Mouse (Mus musculus) heart, embryonic 16.5 days (tissue): ENCODE measurements at regions not wholly inside any gene's neighbourhood (a gene's known extent, or its start where the extent isn't known, plus 50 kb on each side); places are given as distances from the start of the nearest gene placed in this dataset.

Source experiments
- ATAC-seq: fragments of 200-750 bp; cut with Nextera tagmentation; replicated peaks from 2 replicates; pipeline ENCODE4 v1.8.0; 2017; ENCODE audit warnings: moderate number of reproducible peaks; ENCODE audit not compliant: insufficient read depth, low FRiP score; ENCODE audit errors: extremely low read depth
- H3K27ac ChIP-seq: fragments of 300-500 bp; sonication (generic); 2 replicates; pipeline ENCODE4 v1.5.1; 2014; ENCODE audit warnings: mild to moderate bottlenecking, low read length, control low read depth, moderate library complexity
- H3K27me3 ChIP-seq: fragments of 300-500 bp; sonication (generic); 2 replicates; pipeline ENCODE4 v1.6.1; 2014; ENCODE audit warnings: low read length, mixed read lengths; ENCODE audit not compliant: control insufficient read depth, insufficient read depth
- H3K36me3 ChIP-seq: fragments of 300-500 bp; sonication (generic); 2 replicates; pipeline ENCODE4 v1.6.1; 2014; ENCODE audit not compliant: control insufficient read depth, insufficient read depth
- H3K4me1 ChIP-seq: fragments of 300-500 bp; sonication (generic); 2 replicates; pipeline ENCODE4 v1.6.1; 2014; ENCODE audit warnings: low read length, mixed read lengths; ENCODE audit not compliant: control insufficient read depth, insufficient read depth
- H3K4me2 ChIP-seq: fragments of 300-500 bp; sonication (generic); 2 replicates; pipeline ENCODE4 v1.6.1; 2014; ENCODE audit warnings: low read depth, mild to moderate bottlenecking, control low read depth, low read length
- H3K4me3 ChIP-seq: fragments of 300-500 bp; sonication (generic); 2 replicates; pipeline ENCODE4 v1.5.1; 2014; ENCODE audit warnings: mild to moderate bottlenecking, control low read depth, low read length
- H3K9ac ChIP-seq: fragments of 300-500 bp; sonication (generic); 2 replicates; pipeline ENCODE4 v1.6.1; 2014; ENCODE audit warnings: low read length, control low read depth
- H3K9me3 ChIP-seq: fragments of 300-500 bp; sonication (generic); replicated peaks from 2 replicates; pipeline ENCODE4 v1.6.1; 2016; ENCODE audit warnings: low read length; ENCODE audit not compliant: control insufficient read depth
- WGBS: fragments of 180-500 bp; shearing (Covaris S2); extraction: QIAGEN DNeasy Blood & Tissue Kit; methylation state at CpG from one replicate; pipeline ENCODE4 v1.1.7; 2014; 5-methylcytosine and 5-hydroxymethylcytosine counted together

DNA sequence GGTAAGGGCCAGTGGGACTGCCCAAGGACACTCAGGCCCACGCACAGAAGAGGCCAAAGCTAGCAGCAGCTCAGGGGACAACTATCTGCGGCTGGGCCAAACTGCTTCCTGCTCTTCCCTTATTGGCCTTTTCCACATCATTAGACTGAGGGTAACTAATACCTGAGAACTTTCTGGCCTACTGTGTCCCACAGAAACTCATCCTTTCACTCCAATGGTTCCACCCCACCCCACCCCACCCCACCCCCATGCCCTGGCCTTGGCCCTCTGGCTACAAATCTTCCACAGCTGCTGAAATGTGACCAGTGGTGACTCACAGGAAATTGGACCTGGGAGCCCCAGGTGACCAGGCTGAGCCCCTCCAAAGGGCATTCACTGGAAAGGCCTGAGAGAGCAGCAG, 604.6 kb upstream of the Adam5 start:
- Histone ChIP-seq H3K27me3 (no peaks in the 10 kb centered on the region), H3K27ac (no peak overlapping the region), H3K4me2 (no peak overlapping the region), H3K9me3 (no peaks in the 10 kb centered on the region), H3K9ac (no peak overlapping the region), H3K4me1 (no peaks in the 10 kb centered on the region), H3K36me3 (no peaks in the 10 kb centered on the region), H3K4me3 (no peak overlapping the region)
- 68% methylated on average over 2 of the region's 2 CpGs for WGBS
- no peak for ATAC-seq

DNA sequence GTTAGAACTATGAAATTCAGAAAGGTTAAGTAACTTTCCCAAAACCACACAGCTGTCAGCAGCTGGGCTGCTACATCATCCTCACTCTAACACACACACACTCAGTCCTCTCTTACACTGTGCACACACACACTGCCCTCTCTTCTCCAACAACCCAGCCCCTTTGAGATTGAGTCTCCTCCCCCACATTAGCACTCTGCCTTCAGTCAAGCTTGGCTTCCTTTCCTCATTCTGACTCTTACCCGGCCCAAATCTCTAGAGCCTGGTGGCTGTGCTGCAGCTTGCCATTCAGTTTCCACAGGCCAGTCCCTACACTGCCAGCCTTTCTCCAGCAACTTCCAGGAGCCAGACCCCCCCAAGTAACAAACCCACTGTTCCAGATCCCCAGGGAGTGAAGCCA, 602.0 kb upstream of the Adam5 start:
- 37% methylated on average over 1 of the region's 1 CpGs for WGBS
- H3K9me3 ChIP-seq = no peaks in the 10 kb centered on the region
- no peak overlapping the region for H3K9ac ChIP-seq

DNA sequence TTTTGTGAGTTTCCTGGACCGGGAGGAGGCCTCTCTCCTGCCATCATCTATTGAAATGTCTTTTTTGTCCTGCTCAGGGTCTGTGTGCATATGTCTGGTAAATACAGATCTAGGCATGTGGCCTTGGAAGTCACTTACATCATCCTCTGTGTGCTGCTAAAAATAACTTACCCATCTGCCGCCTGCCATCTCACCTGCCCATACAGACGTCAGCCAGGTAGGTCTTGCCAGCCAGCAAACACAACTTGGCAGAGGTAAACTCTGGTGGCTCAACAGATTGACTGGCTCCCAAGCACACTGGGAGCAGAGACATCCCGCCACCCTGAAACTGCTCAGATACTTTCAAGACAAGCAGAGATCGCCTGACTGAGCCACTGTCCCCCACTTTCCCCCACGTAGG, 597.3 kb upstream of the Adam5 start:
- Histone ChIP-seq H3K4me1 (no peaks in the 10 kb centered on the region), H3K27me3 (no peaks in the 10 kb centered on the region), H3K4me2 (no peak overlapping the region), H3K9me3 (peaks cover 3% of the 10 kb centered on the region), H3K9ac (no peak overlapping the region), H3K27ac (no peak overlapping the region), H3K4me3 (no peak overlapping the region), H3K36me3 (no peaks in the 10 kb centered on the region)
- ATAC-seq = no peak
- 82% methylated on average over 6 of the region's 6 CpGs for WGBS

More for the DNA sequence above, 602.0 kb upstream of the Adam5 start:
- no peaks in the 10 kb centered on the region for H3K36me3 ChIP-seq
- H3K27me3 ChIP-seq = no peaks in the 10 kb centered on the region
- H3K4me2 ChIP-seq = no peak overlapping the region
- H3K27ac ChIP-seq = no peak overlapping the region
- H3K4me1 ChIP-seq = no peaks in the 10 kb centered on the region
- no peak overlapping the region for H3K4me3 ChIP-seq
- ATAC-seq = no peak

DNA sequence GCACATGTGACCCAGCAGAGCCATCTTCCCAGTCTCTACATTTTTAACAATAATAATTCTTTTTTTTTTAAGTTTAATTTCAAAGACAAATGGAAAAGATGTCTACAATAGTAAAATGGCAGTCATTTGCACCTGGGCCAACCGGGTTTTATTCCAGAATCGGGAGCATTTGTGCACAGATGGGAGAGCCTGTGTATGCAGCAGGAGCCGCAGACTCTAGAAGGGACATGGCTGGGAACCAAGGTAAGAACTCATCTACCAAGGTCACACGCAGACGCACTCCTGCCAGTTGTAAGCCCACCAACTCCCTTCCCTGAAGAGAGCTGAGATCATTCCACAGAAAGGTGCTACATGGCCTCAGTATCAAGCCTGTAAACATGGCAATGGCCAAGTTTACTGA, 586.4 kb upstream of the Adam5 start:
- H3K9me3 ChIP-seq = 0 out of 2 replicates have a peak, but pooled peaks cover 3% of the 10 kb centered on the region
- H3K4me2 ChIP-seq = no peak overlapping the region
- no peaks in the 10 kb centered on the region for H3K4me1 ChIP-seq
- no peaks in the 10 kb centered on the region for H3K36me3 ChIP-seq
- no peaks in the 10 kb centered on the region for H3K27me3 ChIP-seq
- WGBS = 85% methylated on average over 5 of the region's 5 CpGs
- H3K9ac ChIP-seq = no peak overlapping the region
- H3K4me3 ChIP-seq = no peak overlapping the region
- H3K27ac ChIP-seq = no peak overlapping the region
- no peak for ATAC-seq

DNA sequence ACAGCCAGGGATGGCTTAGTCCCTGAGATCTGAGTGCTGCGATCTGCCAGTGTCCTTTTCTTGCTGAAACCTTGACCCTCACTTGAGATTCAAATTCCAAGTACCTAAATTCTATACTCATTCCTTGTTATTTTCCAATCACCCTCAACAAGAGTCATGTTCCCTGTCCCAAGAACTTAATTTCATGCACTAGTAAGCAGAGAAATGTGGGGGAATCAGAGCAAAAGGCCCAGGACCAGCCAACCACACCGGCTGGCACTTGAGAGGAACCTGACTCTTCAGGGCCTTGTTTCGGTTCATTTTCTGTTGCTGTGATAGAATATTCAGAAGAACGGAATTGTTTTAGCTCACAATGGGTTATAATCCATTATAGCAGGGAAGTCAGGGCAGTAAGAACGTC, 583.7 kb upstream of the Adam5 start:
- no peaks in the 10 kb centered on the region for H3K36me3 ChIP-seq
- H3K27ac ChIP-seq = no peak overlapping the region
- no peak overlapping the region for H3K4me3 ChIP-seq
- H3K9me3 ChIP-seq = 0 out of 2 replicates have a peak, but pooled peaks cover 3% of the 10 kb centered on the region
- no peaks in the 10 kb centered on the region for H3K27me3 ChIP-seq
- H3K9ac ChIP-seq = no peak overlapping the region
- 90% methylated on average over 5 of the region's 5 CpGs for WGBS
- ATAC-seq = no peak
- no peak overlapping the region for H3K4me2 ChIP-seq
- H3K4me1 ChIP-seq = no peaks in the 10 kb centered on the region

DNA sequence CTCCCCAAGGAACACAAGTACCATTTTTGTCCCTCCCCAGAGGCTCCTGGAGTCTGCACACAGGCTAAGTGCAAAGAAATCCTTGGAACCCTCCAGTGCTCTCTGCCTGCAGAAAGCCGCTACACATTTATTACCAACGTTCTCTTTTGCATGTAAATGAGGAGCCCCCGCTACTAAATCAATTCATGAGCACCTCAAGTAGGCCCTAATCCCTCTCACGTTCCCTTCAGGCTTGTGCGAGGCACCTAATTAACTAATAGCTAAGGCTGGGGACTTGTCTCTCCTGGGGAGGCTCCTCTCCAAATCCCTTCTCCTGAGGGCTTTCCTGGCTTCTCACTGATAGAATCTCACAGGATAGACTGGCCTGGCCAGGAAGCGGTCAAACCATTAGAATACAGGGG, 568.6 kb upstream of the Adam5 start:
- Histone ChIP-seq H3K9ac (no peak overlapping the region), H3K4me2 (no peak overlapping the region), H3K4me3 (no peak overlapping the region), H3K36me3 (no peaks in the 10 kb centered on the region), H3K27ac (no peak overlapping the region), H3K27me3 (no peaks in the 10 kb centered on the region), H3K9me3 (no peaks in the 10 kb centered on the region), H3K4me1 (no peaks in the 10 kb centered on the region)
- 42% methylated on average over 6 of the region's 6 CpGs for whole genome bisulfite sequencing
- no peak for ATAC-seq

DNA sequence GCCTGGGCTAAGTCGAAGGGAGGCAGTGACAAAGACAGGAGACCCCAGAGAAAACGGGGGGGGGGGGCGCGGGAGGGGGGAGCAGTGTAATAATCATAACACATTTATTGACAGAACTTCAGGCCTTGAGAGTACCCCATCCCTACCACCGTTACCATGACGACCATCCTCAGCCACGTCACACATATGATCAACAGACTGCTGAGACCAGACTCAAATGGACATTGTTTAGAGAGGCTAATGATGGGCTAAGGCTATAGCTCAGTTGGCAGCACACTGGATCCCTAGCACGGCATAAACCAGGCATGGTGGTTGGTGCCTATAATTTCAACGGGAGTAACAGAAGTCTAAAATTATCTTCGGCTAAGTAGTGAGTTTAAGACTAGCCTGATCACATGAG, 565.8 kb upstream of the Adam5 start:
- no peak overlapping the region for H3K4me3 ChIP-seq
- no peak for ATAC-seq
- no peaks in the 10 kb centered on the region for H3K36me3 ChIP-seq
- 47% methylated on average over 8 of the region's 10 CpGs for WGBS
- no peaks in the 10 kb centered on the region for H3K9me3 ChIP-seq
- no peak overlapping the region for H3K4me2 ChIP-seq
- H3K27me3 ChIP-seq = no peaks in the 10 kb centered on the region
- no peaks in the 10 kb centered on the region for H3K4me1 ChIP-seq
- H3K27ac ChIP-seq = no peak overlapping the region
- no peak overlapping the region for H3K9ac ChIP-seq

DNA sequence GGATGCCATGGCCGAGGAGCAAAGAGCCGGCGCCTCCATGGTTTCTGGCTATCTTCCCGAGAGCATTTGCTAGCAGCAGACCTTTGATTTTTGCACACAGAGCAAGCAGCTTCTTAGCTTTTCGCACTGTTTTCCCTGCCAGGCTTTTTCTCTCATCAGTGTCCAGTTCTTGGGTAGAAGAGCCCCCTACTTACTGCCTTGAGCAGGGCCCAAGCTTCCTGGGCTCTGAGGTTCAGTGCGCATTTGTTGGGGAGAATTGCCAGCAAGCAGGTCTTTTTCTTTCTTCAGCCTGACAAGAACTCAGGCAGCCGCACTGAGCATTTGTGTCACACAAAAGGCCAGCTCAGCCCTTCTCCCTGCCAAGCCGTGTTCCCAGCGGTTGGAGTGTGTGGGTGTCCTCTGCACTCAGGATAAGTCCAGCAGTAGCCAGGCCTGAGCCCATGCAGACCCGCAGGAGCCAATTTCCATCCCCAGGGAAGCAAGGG, 565.2 kb upstream of the Adam5 start:
- no peaks in the 10 kb centered on the region for H3K4me1 ChIP-seq
- WGBS = 47% methylated on average over 10 of the region's 10 CpGs
- no peak for ATAC-seq

DNA sequence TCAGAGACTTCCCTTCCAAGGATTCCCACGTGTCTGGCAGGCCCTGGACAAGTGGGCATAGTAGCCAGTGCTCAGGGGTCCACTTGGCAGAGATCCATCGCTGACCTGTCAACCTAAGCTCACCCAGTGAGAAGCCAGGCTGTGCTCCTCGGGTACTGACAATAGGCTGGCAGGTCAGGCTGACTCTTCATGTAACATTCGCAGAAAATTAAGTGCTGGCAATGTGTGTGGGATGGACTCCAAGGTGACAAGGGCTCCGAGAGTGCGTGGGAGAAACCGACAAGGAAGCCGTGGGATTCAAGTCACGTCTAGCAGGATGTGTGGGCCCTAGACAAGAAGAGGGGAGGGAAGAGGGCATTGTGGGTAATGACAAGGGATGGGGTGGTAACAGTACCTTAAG, 564.6 kb upstream of the Adam5 start:
- no peak overlapping the region for H3K9ac ChIP-seq
- no peak overlapping the region for H3K4me3 ChIP-seq
- no peak overlapping the region for H3K4me2 ChIP-seq
- H3K27me3 ChIP-seq = no peaks in the 10 kb centered on the region
- H3K9me3 ChIP-seq = no peaks in the 10 kb centered on the region
- no peak overlapping the region for H3K27ac ChIP-seq
- no peak for ATAC-seq
- 53% methylated on average over 9 of the region's 9 CpGs for WGBS
- H3K36me3 ChIP-seq = no peaks in the 10 kb centered on the region
- H3K4me1 ChIP-seq = no peaks in the 10 kb centered on the region

More for the DNA sequence above, 565.2 kb upstream of the Adam5 start:
- H3K36me3 ChIP-seq = no peaks in the 10 kb centered on the region
- no peak overlapping the region for H3K4me3 ChIP-seq
- no peaks in the 10 kb centered on the region for H3K27me3 ChIP-seq
- H3K9ac ChIP-seq = no peak overlapping the region
- H3K4me2 ChIP-seq = no peak overlapping the region
- no peak overlapping the region for H3K27ac ChIP-seq
- H3K9me3 ChIP-seq = no peaks in the 10 kb centered on the region

DNA sequence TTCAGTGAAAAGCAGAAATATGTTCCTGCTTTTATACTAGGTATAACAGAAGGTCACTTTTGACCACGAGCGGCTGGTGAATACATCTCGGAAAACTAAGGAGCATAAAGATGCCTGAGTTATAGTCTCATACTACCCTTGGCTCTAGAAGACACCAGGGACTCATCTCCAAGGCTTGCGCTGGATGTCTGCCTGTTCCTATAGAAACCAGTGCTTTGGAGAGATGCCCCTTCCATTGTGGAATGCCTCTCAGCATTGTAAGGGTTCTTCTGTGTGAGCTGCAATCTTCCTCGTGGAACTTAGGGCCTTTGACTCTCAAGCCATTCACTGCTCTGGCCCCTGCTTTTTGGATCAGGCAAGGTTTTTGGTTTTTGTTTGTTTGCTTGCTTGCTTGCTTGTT, 561.0 kb upstream of the Adam5 start:
- no peak for ATAC-seq
- no peaks in the 10 kb centered on the region for H3K4me1 ChIP-seq
- no peaks in the 10 kb centered on the region for H3K27me3 ChIP-seq
- H3K4me3 ChIP-seq = no peak overlapping the region
- no peak overlapping the region for H3K9ac ChIP-seq
- WGBS = 85% methylated on average over 5 of the region's 5 CpGs
- H3K27ac ChIP-seq = no peak overlapping the region
- H3K4me2 ChIP-seq = no peak overlapping the region
- H3K9me3 ChIP-seq = no peaks in the 10 kb centered on the region; the same call in 1 of the 2 replicates
- H3K36me3 ChIP-seq = no peaks in the 10 kb centered on the region
